Mouse (Mus musculus) CH12.LX (cell line): ENCODE results near the gene Skap1. TPM values are rescaled to one million over a fixed set of nuclear protein-coding genes. Genes with fewer than 3 reads are reported as not detected.
A peak's percentile ranks its signal among the peaks of the same experiment; 100 is the strongest.

Experiments used
- DNase-seq: peaks from one replicate; pipeline ENCODE4 v3.0.0-alpha.2; 2013; ENCODE audit errors: extremely low read depth
- H3K27ac ChIP-seq: 2 replicates; pipeline ENCODE4 v1.5.1; 2012; ENCODE audit warnings: low read depth, mild to moderate bottlenecking, control low read depth, moderate library complexity; ENCODE audit not compliant: insufficient read depth
- H3K27me3 ChIP-seq: replicated peaks from 2 replicates; pipeline ENCODE3; 2012; ENCODE audit warnings: inconsistent platforms
- H3K36me3 ChIP-seq, 2 experiments: replicated peaks in 1 of 2; 2 replicates each; pipeline versions ENCODE3 to v1.6.1; 2012; ENCODE audit warnings: inconsistent platforms in 1 of 2, low read length in 1 of 2, mild to moderate bottlenecking in 1 of 2, mixed read lengths in 1 of 2, moderate library complexity in 1 of 2; ENCODE audit not compliant: control insufficient read depth in 1 of 2, insufficient read depth in 1 of 2
- H3K4me1 ChIP-seq, 2 experiments: 2 replicates each; pipeline ENCODE4 v1.6.1; 2012; ENCODE audit warnings: inconsistent platforms in 1 of 2, moderate library complexity in 1 of 2; ENCODE audit not compliant: insufficient read depth in 2 of 2, control insufficient read depth in 1 of 2
- H3K4me2 ChIP-seq: 2 replicates; pipeline ENCODE4 v1.6.1; 2012; ENCODE audit warnings: low read depth, mild to moderate bottlenecking, control low read depth; ENCODE audit not compliant: poor library complexity, insufficient read depth, severe bottlenecking
- H3K4me3 ChIP-seq, 3 experiments: fragments of 150-350 bp in 1 of 3; sonication (generic) in 1 of 3; replicated peaks in 1 of 3; 2 replicates each; pipeline versions ENCODE3 to v1.5.1; 2011 to 2012; ENCODE audit warnings: low read depth in 2 of 3, low read length in 2 of 3, mild to moderate bottlenecking in 2 of 3, moderate library complexity in 2 of 3, control low read depth in 1 of 3, improper control_type of control experiment in 1 of 3, inconsistent platforms in 1 of 3, mixed read lengths in 1 of 3; ENCODE audit not compliant: poor library complexity in 1 of 3
- H3K79me2 ChIP-seq: replicated peaks from 2 replicates; pipeline ENCODE4 v1.6.1; 2012; ENCODE audit warnings: mild to moderate bottlenecking, moderate library complexity; ENCODE audit not compliant: control insufficient read depth, poor library complexity, insufficient read depth, severe bottlenecking; ENCODE audit errors: extremely low read depth
- H3K9ac ChIP-seq: 2 replicates; pipeline ENCODE4 v1.6.1; 2012; ENCODE audit warnings: low read depth, mild to moderate bottlenecking, control low read depth, moderate library complexity; ENCODE audit not compliant: insufficient read depth
- H3K9me3 ChIP-seq: replicated peaks from 2 replicates; pipeline ENCODE3; 2012; ENCODE audit warnings: low read length, inconsistent platforms, mixed read lengths
- CHD1 ChIP-seq: IDR thresholded peaks from 2 replicates; pipeline ENCODE4 v1.6.1; 2012; ENCODE audit warnings: low read depth, low read length, improper control_type of control experiment, inconsistent platforms
- CHD2 ChIP-seq: IDR thresholded peaks from 2 replicates; pipeline ENCODE4 v1.6.1; 2011; ENCODE audit warnings: low read length, improper control_type of control experiment
- CTCF ChIP-seq, 2 experiments: IDR thresholded peaks in 1 of 2; conservative IDR thresholded peaks in 1 of 2; 2 replicates each; pipeline ENCODE4 v1.5.1; 2011 to 2012; ENCODE audit warnings: low read depth in 2 of 2, low read length in 2 of 2, improper control_type of control experiment in 1 of 2, inconsistent platforms in 1 of 2, mild to moderate bottlenecking in 1 of 2, moderate library complexity in 1 of 2
- E2F4 ChIP-seq: IDR thresholded peaks from 2 replicates; pipeline ENCODE4 v1.6.1; 2011; ENCODE audit warnings: low read depth, low read length, improper control_type of control experiment; ENCODE audit not compliant: insufficient replicate concordance
- ELF1 ChIP-seq: IDR thresholded peaks from 2 replicates; pipeline ENCODE4 v1.6.1; 2014; ENCODE audit warnings: low read depth, mild to moderate bottlenecking, inconsistent platforms, low read length, improper control_type of control experiment
- ETS1 ChIP-seq: conservative IDR thresholded peaks from 2 replicates; pipeline ENCODE4 v1.6.1; 2012; ENCODE audit warnings: low read depth, mild to moderate bottlenecking, inconsistent platforms, low read length, improper control_type of control experiment, moderate library complexity
- GABPA ChIP-seq: IDR thresholded peaks from 2 replicates; pipeline ENCODE4 v1.6.1; 2012; ENCODE audit warnings: low read depth, low read length, improper control_type of control experiment, inconsistent platforms; ENCODE audit not compliant: insufficient replicate concordance
- HCFC1 ChIP-seq: IDR thresholded peaks from 2 replicates; pipeline ENCODE4 v1.6.1; 2012; ENCODE audit warnings: low read depth, mild to moderate bottlenecking, inconsistent platforms, low read length, improper control_type of control experiment
- JUN ChIP-seq: IDR thresholded peaks from 2 replicates; pipeline ENCODE4 v1.6.1; 2011; ENCODE audit warnings: low read depth, mild to moderate bottlenecking, low read length, improper control_type of control experiment, moderate library complexity; ENCODE audit not compliant: insufficient read depth
- JUND ChIP-seq: conservative IDR thresholded peaks from 2 replicates; pipeline ENCODE4 v1.6.1; 2011; ENCODE audit warnings: low read depth, low read length, improper control_type of control experiment
- KAT2A ChIP-seq: IDR thresholded peaks from 2 replicates; pipeline ENCODE4 v1.6.1; 2012; ENCODE audit warnings: low read length, improper control_type of control experiment, inconsistent platforms; ENCODE audit not compliant: insufficient replicate concordance
- MAFK ChIP-seq: IDR thresholded peaks from 2 replicates; pipeline ENCODE4 v1.6.1; 2011; ENCODE audit warnings: low read length, improper control_type of control experiment; ENCODE audit not compliant: insufficient replicate concordance
- MAX ChIP-seq: IDR thresholded peaks from 2 replicates; pipeline ENCODE4 v1.6.1; 2011; ENCODE audit warnings: low read length, improper control_type of control experiment
- MEF2A ChIP-seq: IDR thresholded peaks from 2 replicates; pipeline ENCODE4 v1.6.1; 2014; ENCODE audit warnings: low read depth, mild to moderate bottlenecking, inconsistent platforms, low read length, improper control_type of control experiment, borderline replicate concordance
- MYC ChIP-seq: IDR thresholded peaks from 2 replicates; pipeline ENCODE4 v1.6.1; 2011; ENCODE audit warnings: low read depth, mild to moderate bottlenecking, improper control_type of control experiment, low read length
- NELFE ChIP-seq: IDR thresholded peaks from 2 replicates; pipeline ENCODE4 v1.6.1; 2011; ENCODE audit warnings: low read depth, low read length, improper control_type of control experiment
- NRF1 ChIP-seq: IDR thresholded peaks from 2 replicates; pipeline ENCODE4 v1.6.1; 2014; ENCODE audit warnings: low read depth, mild to moderate bottlenecking, inconsistent platforms, low read length, improper control_type of control experiment, moderate library complexity
- PAX5 ChIP-seq: IDR thresholded peaks from 2 replicates; pipeline ENCODE4 v1.6.1; 2012; ENCODE audit warnings: low read length, inconsistent platforms, mixed read lengths
- POLR2A ChIP-seq: IDR thresholded peaks from 2 replicates; pipeline ENCODE4 v1.6.1; 2011; ENCODE audit warnings: low read depth, mild to moderate bottlenecking, improper control_type of control experiment, low read length
- POLR2AphosphoS2 ChIP-seq: IDR thresholded peaks from 2 replicates; pipeline ENCODE4 v1.6.1; 2011; ENCODE audit warnings: low read depth, low read length, improper control_type of control experiment
- RAD21 ChIP-seq: IDR thresholded peaks from 2 replicates; pipeline ENCODE4 v1.6.1; 2011; ENCODE audit warnings: low read depth, mild to moderate bottlenecking, low read length, improper control_type of control experiment, moderate library complexity
- RCOR1 ChIP-seq: conservative IDR thresholded peaks from 2 replicates; pipeline ENCODE4 v1.6.1; 2012; ENCODE audit warnings: low read depth, mild to moderate bottlenecking, inconsistent platforms, low read length, improper control_type of control experiment
- SIN3A ChIP-seq: IDR thresholded peaks from 2 replicates; pipeline ENCODE4 v1.6.1; 2012; ENCODE audit warnings: low read length, improper control_type of control experiment, inconsistent platforms
- TBP ChIP-seq: conservative IDR thresholded peaks from 2 replicates; pipeline ENCODE4 v1.6.1; 2011; ENCODE audit warnings: low read depth, low read length, improper control_type of control experiment
- TCF12 ChIP-seq: IDR thresholded peaks from 2 replicates; pipeline ENCODE4 v1.6.1; 2014; ENCODE audit warnings: low read depth, mild to moderate bottlenecking, inconsistent platforms, low read length, improper control_type of control experiment
- UBTF ChIP-seq: IDR thresholded peaks from 2 replicates; pipeline ENCODE4 v1.6.1; 2012; ENCODE audit warnings: low read depth, mild to moderate bottlenecking, inconsistent platforms, low read length, improper control_type of control experiment, moderate library complexity
- USF1 ChIP-seq: IDR thresholded peaks from 2 replicates; pipeline ENCODE4 v1.6.1; 2014; ENCODE audit warnings: low read depth, mild to moderate bottlenecking, inconsistent platforms, low read length, improper control_type of control experiment
- USF2 ChIP-seq: conservative IDR thresholded peaks from 2 replicates; pipeline ENCODE4 v1.6.1; 2011; ENCODE audit warnings: low read depth, low read length, improper control_type of control experiment
- ZC3H11A ChIP-seq: IDR thresholded peaks from 2 replicates; pipeline ENCODE4 v1.6.1; 2012; ENCODE audit warnings: low read depth, mild to moderate bottlenecking, inconsistent platforms, low read length, improper control_type of control experiment
- ZKSCAN1 ChIP-seq: IDR thresholded peaks from 2 replicates; pipeline ENCODE4 v1.6.1; 2012; ENCODE audit warnings: low read depth, inconsistent platforms, low read length, improper control_type of control experiment, borderline replicate concordance
- ZMIZ1 ChIP-seq: IDR thresholded peaks from 2 replicates; pipeline ENCODE4 v1.6.1; 2012; ENCODE audit warnings: low read depth, mild to moderate bottlenecking, inconsistent platforms, low read length, improper control_type of control experiment
- ZNF384 ChIP-seq: IDR thresholded peaks from 2 replicates; pipeline ENCODE4 v1.6.1; 2012; ENCODE audit warnings: low read depth, low read length, improper control_type of control experiment, inconsistent platforms
- dilution Hi-C: fragments of 300-500 bp; cut with MboI; formaldehyde crosslinking; loops from 2 replicates; pipeline ENCODE4 v1.14.3; 2020; ENCODE audit warnings: low sequenced_read_pairs; ENCODE audit not compliant: extremely low pct_unique_long_range_greater_than_20kb, extremely low pct_ligation_motif_present
- in situ Hi-C: fragments of 300-500 bp; cut with MboI; formaldehyde crosslinking; loops from 3 replicates; pipeline ENCODE4 v1.14.3; 2019; ENCODE audit warnings: low sequenced_read_pairs, low pct_ligation_motif_present, low pct_unique_long_range_greater_than_20kb, mixed read lengths
- polyA plus RNA-seq: library from polyadenylated mRNA; unstranded; fragments of >175 nt; gene quantifications from 2 replicates; pipeline ENCODE4 v1.2.1, GENCODE M21; 2012; ENCODE audit warnings: low read depth; ENCODE audit not compliant: insufficient read length
- total RNA-seq, 2 experiments: library from RNA; depleted of rRNA; stranded (reverse); fragments of 300-350 nt in 1 of 2; fragments of >200 nt in 1 of 2; gene quantifications; 2 replicates each; pipeline ENCODE4 v1.2.3; 2012 to 2014

Gene Skap1
- total and polyA plus RNA-seq, 3 experiments = not detected

GRCm38 (mm10) chr11:96796081-96796480 lies 331.7 kb downstream of the Skap1 start:
- Histone ChIP-seq H3K36me3 (peaks cover 29 to 75% of the 10 kb centered on the region in 2 experiments), H3K27me3 (no peaks in the 10 kb centered on the region), H3K4me2 (no peak overlapping the region), H3K4me1 (peaks cover 3 to 51% of the 10 kb centered on the region in 2 experiments; a peak in 3 of 4 replicates), H3K27ac (no peak overlapping the region), H3K9ac (no peak overlapping the region), H3K4me3 (no peak overlapping the region), H3K79me2 (peaks cover 93% of the 10 kb centered on the region), H3K9me3 (no peaks in the 10 kb centered on the region)
- dilution Hi-C loops (no loop called here), in situ Hi-C loops (no loop called here)
- TF ChIP-seq POLR2A = no peak
- no peak for TF ChIP-seq JUN
- no peak for TF ChIP-seq HCFC1
- TF ChIP-seq UBTF = no peak
- no peak for TF ChIP-seq CHD1
- TF ChIP-seq E2F4 = no peak
- no peak for TF ChIP-seq CHD2
- TF ChIP-seq TCF12 = no peak
- TF ChIP-seq POLR2AphosphoS2 = no peak
- no peak for TF ChIP-seq SIN3A
- no peak for TF ChIP-seq MEF2A
- TF ChIP-seq NRF1 = no peak
- TF ChIP-seq PAX5 = no peak
- TF ChIP-seq CTCF (conservative IDR thresholded peaks at IDR 0.05 in 1 of 2, IDR thresholded peaks at IDR 0.05 in 1 of 2; ENCODE audit: low read depth in 2 of 2, low read length in 2 of 2) = no peak
- no peak for TF ChIP-seq USF2
- TF ChIP-seq USF1 = no peak
- TF ChIP-seq ZC3H11A = no peak
- TF ChIP-seq RAD21 = no peak
- no peak for DNase-seq

- Histone ChIP-seq H3K27me3 (no peaks in the 10 kb centered on the region), H3K27ac (no peak overlapping the region), H3K4me2 (no peak overlapping the region), H3K4me1 (peaks cover 3 to 47% of the 10 kb centered on the region in 2 experiments; a peak in 3 of 4 replicates), H3K79me2 (peaks cover 89% of the 10 kb centered on the region), H3K36me3 (peaks cover 32 to 79% of the 10 kb centered on the region in 2 experiments), H3K4me3 (no peak overlapping the region), H3K9me3 (no peaks in the 10 kb centered on the region), H3K9ac (no peak overlapping the region)
- dilution Hi-C loops (no loop called here), in situ Hi-C loops (no loop called here)
- DNase-seq = no peak
- TF ChIP-seq ZNF384 (peak; percentile 78), CHD2 (no peak), JUN (no peak), ELF1 (no peak), USF1 (no peak), MAFK (no peak), RAD21 (peak; percentile 41), ZC3H11A (no peak), SIN3A (no peak), POLR2A (no peak), MAX (no peak; the same call in 1 of the 2 replicates), RCOR1 (no peak), MYC (peak; percentile 81), TCF12 (no peak), JUND (no peak), NRF1 (no peak), TBP (no peak), CTCF (conservative IDR thresholded peaks at IDR 0.05 in 1 of 2, IDR thresholded peaks at IDR 0.05 in 1 of 2; ENCODE audit: low read depth in 2 of 2, low read length in 2 of 2) (peak in 1 of 2 experiments; percentile 91; a peak in 2 of 4 replicates), KAT2A (no peak), ETS1 (no peak), MEF2A (no peak), PAX5 (no peak), ZMIZ1 (no peak), ZKSCAN1 (no peak), GABPA (no peak), NELFE (no peak)
Observed at GRCm38 (mm10) chr11:96796586-96796985, 332.2 kb downstream of the Skap1 start.
